9 mouse cellular contexts compared by ENCODE assay signal in genomic region chr4:120032984-120033355, GRCm38 (mm10). TPM values are rescaled to one million over a fixed set of nuclear protein-coding genes. Genes with fewer than 3 reads are reported as not detected.
A peak's percentile ranks its signal among the peaks of the same experiment; 100 is the strongest.
DNase-seq lines count a peak whose midpoint lies in the region; ATAC-seq and TF ChIP-seq lines count a peak whose summit lies in the region.
"Had no signal": no experiment of that assay in that cellular context is flagged by ENCODE, and none has a peak within 500 bp of the region (broad histone marks: within the 10 kb centered on the region; RNA-seq: fewer than 3 reads in every experiment).

No protein-coding gene starts in this region.

- H3K9ac ChIP-seq in lung, embryonic 15.5 days, result peak overlapping the region; percentile 61
- no peak overlapping the region for H3K9ac ChIP-seq in intestine, postnatal 0 days (ENCODE audit: low read depth, low read length)
- H3K9ac ChIP-seq in midbrain, embryonic 16.5 days (ENCODE audit: low read depth, low read length), result peak overlapping the region; percentile 75

- H3K27ac ChIP-seq in cerebellum, adult 2 months (ENCODE audit: insufficient read depth, low read length), result no peak overlapping the region; the same call in 1 of the 2 replicates
- H3K27ac ChIP-seq in lung, embryonic 15.5 days, result no peak overlapping the region
- no peak overlapping the region for H3K27ac ChIP-seq in embryonic fibroblast, embryonic 13.5 days (ENCODE audit: insufficient read depth, low read length)
- H3K27ac ChIP-seq in intestine, postnatal 0 days (ENCODE audit: low read depth, low read length), result no peak overlapping the region
- peak overlapping the region; percentile 69 for H3K27ac ChIP-seq in midbrain, embryonic 16.5 days (ENCODE audit: low read length)

- WGBS in cerebellum, adult 2 months, result under 1% methylated on average over 38 of the region's 38 CpGs
- under 1% methylated on average over 38 of the region's 38 CpGs for WGBS in lung, embryonic 15.5 days
- WGBS in intestine, postnatal 0 days, result under 1% methylated on average over 34 of the region's 38 CpGs
- WGBS in midbrain, embryonic 16.5 days, result 1% methylated on average over 38 of the region's 38 CpGs

- no peak for DNase-seq in cerebellum, adult 2 months
- DNase-seq in cerebellum, adult 9-11 months, result no peak
- DNase-seq in lung, postnatal 4 days, result no peak
- DNase-seq in urinary bladder, adult 2 months (ENCODE audit: low spot score), result no peak

- peak overlapping the region; percentile 99 for H3K4me2 ChIP-seq in lung, embryonic 15.5 days
- peak overlapping the region; percentile 87 for H3K4me2 ChIP-seq in intestine, postnatal 0 days (replicated peaks; ENCODE audit: low read depth)
- peak overlapping the region; percentile 94 for H3K4me2 ChIP-seq in midbrain, embryonic 16.5 days (ENCODE audit: low read length)

- H3K9me3 ChIP-seq in lung, embryonic 15.5 days, result no peaks in the 10 kb centered on the region
- no peaks in the 10 kb centered on the region for H3K9me3 ChIP-seq in intestine, postnatal 0 days (ENCODE audit: control insufficient read depth)
- no peaks in the 10 kb centered on the region for H3K9me3 ChIP-seq in midbrain, embryonic 16.5 days (replicated peaks; ENCODE audit: control insufficient read depth, low read length, poor library complexity, severe bottlenecking)

- TF ChIP-seq POLR2A in cerebellum, adult 2 months (IDR thresholded peaks at IDR 0.05; ENCODE audit: borderline replicate concordance, insufficient read depth, low read length), result no peak
- no peak for TF ChIP-seq POLR2A in embryonic fibroblast, embryonic 13.5 days (IDR thresholded peaks at IDR 0.05; ENCODE audit: low read depth, low read length)

- peaks cover 16% of the 10 kb centered on the region for H3K4me1 ChIP-seq in cerebellum, adult 2 months (ENCODE audit: control insufficient read depth, insufficient read depth, low read length)
- H3K4me1 ChIP-seq in lung, embryonic 15.5 days, result peaks cover 12% of the 10 kb centered on the region
- peaks cover 8% of the 10 kb centered on the region; the same call in 1 of the 2 replicates for H3K4me1 ChIP-seq in embryonic fibroblast, embryonic 13.5 days (ENCODE audit: control insufficient read depth, insufficient read depth, low read length)
- H3K4me1 ChIP-seq in intestine, postnatal 0 days (replicated peaks; ENCODE audit: control insufficient read depth, insufficient read depth, low read length), result no peaks in the 10 kb centered on the region
- peaks cover 9% of the 10 kb centered on the region for H3K4me1 ChIP-seq in midbrain, embryonic 16.5 days (ENCODE audit: control insufficient read depth, insufficient read depth, low read length)

- no peaks in the 10 kb centered on the region for H3K27me3 ChIP-seq in cerebellum, adult 2 months (ENCODE audit: control insufficient read depth, insufficient read depth, low read length)
- peaks cover 50% of the 10 kb centered on the region for H3K27me3 ChIP-seq in lung, embryonic 15.5 days
- peaks cover 29% of the 10 kb centered on the region for H3K27me3 ChIP-seq in intestine, postnatal 0 days (replicated peaks; ENCODE audit: control insufficient read depth, insufficient read depth, low read length)
- peaks cover 8% of the 10 kb centered on the region for H3K27me3 ChIP-seq in midbrain, embryonic 16.5 days (ENCODE audit: control insufficient read depth, insufficient read depth, low read depth, low read length)

- H3K4me3 ChIP-seq in cerebellum, adult 2 months (replicated peaks; ENCODE audit: insufficient read depth, low read depth, low read length), result peak overlapping the region; percentile 64
- peak overlapping the region; percentile 64 for H3K4me3 ChIP-seq in lung, embryonic 15.5 days
- peak overlapping the region; percentile 55 for H3K4me3 ChIP-seq in embryonic fibroblast, embryonic 13.5 days (ENCODE audit: insufficient read depth, low read length)
- H3K4me3 ChIP-seq in intestine, postnatal 0 days (ENCODE audit: low read depth, low read length), result peak overlapping the region; percentile 41
- H3K4me3 ChIP-seq in midbrain, embryonic 16.5 days (ENCODE audit: low read depth, low read length), result peak overlapping the region; percentile 72

- TF ChIP-seq CTCF in cerebellum, adult 2 months (IDR thresholded peaks at IDR 0.05; ENCODE audit: borderline replicate concordance, insufficient read depth, low read depth, low read length), result no peak
- TF ChIP-seq CTCF in embryonic fibroblast, embryonic 13.5 days (IDR thresholded peaks at IDR 0.05; ENCODE audit: borderline replicate concordance, insufficient read depth, low read length), result no peak
- TF ChIP-seq CTCF in intestine, postnatal 0 days (IDR thresholded peaks at IDR 0.05; ENCODE audit: low read depth), result no peak

- no peaks in the 10 kb centered on the region for H3K36me3 ChIP-seq in lung, embryonic 15.5 days
- H3K36me3 ChIP-seq in intestine, postnatal 0 days (ENCODE audit: control insufficient read depth, insufficient read depth), result no peaks in the 10 kb centered on the region
- no peaks in the 10 kb centered on the region for H3K36me3 ChIP-seq in midbrain, embryonic 16.5 days (ENCODE audit: control insufficient read depth, insufficient read depth, low read length)

- no peak for ATAC-seq in lung, embryonic 15.5 days (ENCODE audit: borderline replicate concordance, extremely low read depth, low FRiP score, low TSS enrichment)
- peak; percentile 9; the same call in 1 of the 2 replicates for ATAC-seq in intestine, postnatal 0 days
- peak; percentile 70 for ATAC-seq in midbrain, embryonic 16.5 days

RNA-seq across cellular contexts. Expression of gene AL607142.1, which starts 31.8 kb away (rescaled TPM):
- polyA plus RNA-seq in cerebellum, adult 2 months (2012; rRNA removed), result not detected in 2 replicates
- polyA plus RNA-seq in lung, embryonic 15.5 days (2015; fragmentation: Nextera tagmentation; extraction: Ambion mirVana), result not detected in 2 replicates
- not detected in 2 replicates for polyA plus RNA-seq in embryonic fibroblast, embryonic 13.5 days (2011; ENCODE audit: insufficient read length, low read depth, missing spikeins)
- polyA plus RNA-seq in intestine, postnatal 0 days (2015; fragmentation: Nextera tagmentation; extraction: Ambion mirVana), result not detected in 2 replicates
- polyA plus RNA-seq in midbrain, embryonic 16.5 days (2015; fragmentation: Nextera tagmentation; extraction: Ambion mirVana), result not detected in 2 replicates
- not detected in 2 replicates for polyA plus RNA-seq in urinary bladder, adult 2 months (2012; rRNA removed)
- polyA plus RNA-seq: frontal cortex, adult 2 months had no signal
